Mouse (Mus musculus) embryonic facial prominence, embryonic 13.5 days (tissue): ENCODE data around the gene Zw10. TPM values are rescaled to one million over a fixed set of nuclear protein-coding genes. Genes with fewer than 3 reads are reported as not detected.

ENCODE experiments used
- ATAC-seq: fragments of 200-750 bp; cut with Nextera tagmentation; 2 replicates; pipeline ENCODE4 v1.8.0; 2017; ENCODE audit warnings: low read depth; ENCODE audit not compliant: insufficient number of reproducible peaks, insufficient read depth, low FRiP score, low TSS enrichment
- H3K27ac ChIP-seq: fragments of 300-500 bp; sonication (generic); 2 replicates; pipeline ENCODE4 v1.5.1; 2015; ENCODE audit warnings: moderate library complexity, mild to moderate bottlenecking, inconsistent platforms
- H3K27me3 ChIP-seq: fragments of 300-500 bp; sonication (generic); 2 replicates; pipeline ENCODE4 v1.6.1; 2015; ENCODE audit warnings: mild to moderate bottlenecking, inconsistent platforms
- H3K36me3 ChIP-seq: fragments of 300-500 bp; sonication (generic); 2 replicates; pipeline ENCODE4 v1.6.1; 2015; ENCODE audit warnings: mild to moderate bottlenecking, inconsistent platforms
- H3K4me1 ChIP-seq: fragments of 300-500 bp; sonication (generic); 2 replicates; pipeline ENCODE4 v1.6.1; 2015; ENCODE audit warnings: inconsistent platforms
- H3K4me2 ChIP-seq: fragments of 300-500 bp; sonication (generic); 2 replicates; pipeline ENCODE4 v1.6.1; 2015; ENCODE audit warnings: moderate library complexity, mild to moderate bottlenecking, inconsistent platforms
- H3K4me3 ChIP-seq: fragments of 300-500 bp; sonication (generic); 2 replicates; pipeline ENCODE4 v1.5.1; 2015; ENCODE audit warnings: mild to moderate bottlenecking, inconsistent platforms
- H3K9ac ChIP-seq: fragments of 300-500 bp; sonication (generic); 2 replicates; pipeline ENCODE4 v1.6.1; 2015; ENCODE audit warnings: mild to moderate bottlenecking, inconsistent platforms
- H3K9me3 ChIP-seq: fragments of 300-500 bp; sonication (generic); 2 replicates; pipeline ENCODE4 v1.6.1; 2016; ENCODE audit warnings: inconsistent platforms
- WGBS: fragments of 180-500 bp; shearing (Covaris S2); methylation state at CpG from one replicate; pipeline ENCODE4 v1.1.7; 2015; ENCODE audit warnings: mixed read lengths; 5-methylcytosine and 5-hydroxymethylcytosine counted together
- polyA plus RNA-seq: library from polyadenylated mRNA; unstranded; fragments of >200 nt; fragmentation: Nextera tagmentation; extraction: Ambion mirVana; gene quantifications from 2 replicates; pipeline ENCODE4 v1.2.1, GENCODE M21; 2015

Gene Zw10
- 46.7 and 47.0 TPM in 2 replicates for polyA plus RNA-seq

DNA sequence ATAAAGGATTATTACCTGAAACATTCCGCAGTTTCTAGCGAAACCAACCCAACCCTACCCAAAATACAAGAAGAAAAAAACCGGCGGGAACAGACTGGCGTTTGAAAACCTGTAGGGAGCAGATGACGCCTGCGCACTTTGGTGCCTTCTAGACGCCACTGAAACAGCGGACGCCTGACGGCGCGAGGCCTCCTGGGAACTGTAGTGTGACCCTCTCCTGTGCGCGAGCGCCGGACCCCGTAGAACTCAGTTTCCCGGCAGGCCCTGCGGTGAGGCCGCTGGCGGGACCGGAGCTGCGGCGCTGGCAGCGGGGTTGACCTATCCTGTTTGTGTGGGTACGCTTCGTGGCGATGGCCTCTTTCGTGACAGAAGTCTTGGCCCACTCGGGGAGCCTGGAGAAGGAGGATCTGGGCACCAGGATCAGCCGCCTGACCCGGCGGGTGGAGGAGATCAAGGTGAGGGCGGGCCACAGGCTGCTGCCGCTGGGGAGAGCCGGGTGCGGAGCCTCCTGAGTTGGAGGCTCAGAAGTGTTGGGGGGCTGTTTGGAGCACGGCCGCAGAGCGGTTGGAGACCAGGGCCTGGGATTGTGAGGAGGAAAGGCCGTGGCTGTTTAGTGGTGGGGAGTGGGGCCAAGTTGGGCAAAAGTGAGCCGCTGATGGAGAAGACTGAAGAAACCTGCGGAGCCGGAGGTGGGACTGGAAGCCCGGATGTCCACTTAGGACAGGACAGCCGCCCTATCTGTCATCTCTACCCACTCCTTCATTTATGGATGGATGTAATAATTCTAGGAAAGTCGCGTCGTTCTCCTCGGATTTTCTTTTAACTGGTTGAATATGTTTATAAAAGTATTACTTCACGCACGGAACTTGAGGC is at the start of gene Zw10:
Gene Zw10, plus strand, starts transcription at position 281 of the 873 bp plus-strand sequence.
- Histone ChIP-seq H3K27ac (peak within 1 kb of the TSS; percentile 80), H3K4me1 (peaks cover 9% of the 10 kb centered on the region), H3K4me2 (peak within 1 kb of the TSS; percentile 66), H3K36me3 (peaks cover 20% of the 10 kb centered on the region), H3K9me3 (no peaks in the 10 kb centered on the region), H3K27me3 (no peaks in the 10 kb centered on the region), H3K9ac (peak within 1 kb of the TSS; percentile 88), H3K4me3 (peak within 1 kb of the TSS; percentile 74)
- under 1% methylated on average over 53 of the region's 53 CpGs for WGBS
- peak; percentile 99 for ATAC-seq

DNA sequence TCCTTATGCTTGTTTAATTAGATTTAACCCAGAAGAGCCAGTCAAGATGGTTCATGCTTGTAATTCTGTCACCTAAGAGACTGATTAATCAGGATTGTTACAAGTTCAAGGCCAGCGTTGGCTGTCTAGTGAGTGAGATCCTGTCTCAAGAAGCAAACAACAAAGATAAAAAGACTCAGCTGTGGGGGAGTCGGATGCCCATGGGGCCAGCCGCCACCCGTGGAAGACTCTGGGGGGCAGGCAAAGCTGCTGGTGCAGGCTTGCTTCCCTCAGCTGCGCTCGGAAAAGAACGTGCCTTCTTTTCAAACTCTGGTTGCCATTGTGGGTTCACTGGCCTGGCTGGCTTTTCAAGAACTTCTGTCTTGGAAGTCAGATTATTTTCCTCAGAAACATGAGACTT is 39.6 kb upstream of the Zw10 start:
- Histone ChIP-seq H3K4me3 (no peak overlapping the region), H3K4me1 (no peaks in the 10 kb centered on the region), H3K9me3 (no peaks in the 10 kb centered on the region), H3K4me2 (no peak overlapping the region), H3K9ac (no peak overlapping the region), H3K27me3 (no peaks in the 10 kb centered on the region), H3K27ac (no peak overlapping the region), H3K36me3 (peaks cover 75% of the 10 kb centered on the region)
- 72% methylated on average over 7 of the region's 7 CpGs for WGBS
- ATAC-seq: no peak

DNA sequence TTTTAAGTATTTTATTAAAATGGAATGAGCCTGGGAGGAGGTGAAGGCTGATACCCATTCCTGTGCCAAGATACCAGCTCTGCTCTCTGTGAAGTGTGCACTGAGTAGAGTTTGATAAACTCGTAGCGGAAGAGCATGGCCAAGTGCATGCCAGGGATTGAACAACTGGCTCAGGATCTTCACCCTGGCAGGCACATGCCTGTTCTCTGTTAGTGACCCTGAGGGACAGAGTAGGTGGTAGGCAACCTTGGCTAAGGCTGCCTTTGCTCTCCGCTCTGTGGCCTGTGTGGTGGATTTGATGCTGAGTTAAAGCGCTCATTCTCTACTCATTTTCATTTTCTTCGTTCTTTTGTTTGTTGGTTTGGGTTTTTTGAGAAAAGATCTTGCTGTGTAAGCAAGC is 34.1 kb upstream of the Zw10 start:
- Histone ChIP-seq H3K9me3 (no peaks in the 10 kb centered on the region), H3K4me2 (no peak overlapping the region), H3K27ac (no peak overlapping the region), H3K4me1 (no peaks in the 10 kb centered on the region), H3K27me3 (no peaks in the 10 kb centered on the region), H3K36me3 (peaks cover 55% of the 10 kb centered on the region), H3K4me3 (no peak overlapping the region), H3K9ac (no peak overlapping the region)
- whole genome bisulfite sequencing: 95% methylated on average over 5 of the region's 5 CpGs
- no peak for ATAC-seq

DNA sequence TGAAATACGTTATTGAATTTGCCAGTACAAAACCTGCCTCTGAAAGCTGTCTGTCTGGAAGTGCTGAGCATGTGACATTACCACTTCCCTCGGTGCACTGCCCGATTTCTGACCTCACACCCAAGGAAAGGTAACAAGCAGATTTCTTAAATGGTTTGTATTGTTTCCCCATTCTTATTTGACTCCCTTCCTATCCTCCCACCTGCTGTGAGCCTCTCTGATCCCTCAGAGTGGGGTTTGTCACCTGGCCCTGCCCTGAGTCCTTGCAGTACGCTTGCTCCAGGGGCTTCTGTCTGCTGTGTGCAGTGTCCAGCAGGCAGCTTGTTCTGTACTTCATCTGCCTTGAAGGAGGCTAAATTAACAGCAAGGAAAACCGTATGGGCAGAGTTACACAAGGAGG is 31.5 kb upstream of the Zw10 start:
- no peaks in the 10 kb centered on the region for H3K4me1 ChIP-seq
- no peak for ATAC-seq
- H3K36me3 ChIP-seq: peaks cover 65% of the 10 kb centered on the region
- WGBS: 86% methylated on average over 5 of the region's 5 CpGs
- H3K27me3 ChIP-seq: no peaks in the 10 kb centered on the region
- no peak overlapping the region for H3K4me2 ChIP-seq
- H3K27ac ChIP-seq: no peak overlapping the region
- no peaks in the 10 kb centered on the region for H3K9me3 ChIP-seq
- no peak overlapping the region for H3K9ac ChIP-seq
- no peak overlapping the region for H3K4me3 ChIP-seq

DNA sequence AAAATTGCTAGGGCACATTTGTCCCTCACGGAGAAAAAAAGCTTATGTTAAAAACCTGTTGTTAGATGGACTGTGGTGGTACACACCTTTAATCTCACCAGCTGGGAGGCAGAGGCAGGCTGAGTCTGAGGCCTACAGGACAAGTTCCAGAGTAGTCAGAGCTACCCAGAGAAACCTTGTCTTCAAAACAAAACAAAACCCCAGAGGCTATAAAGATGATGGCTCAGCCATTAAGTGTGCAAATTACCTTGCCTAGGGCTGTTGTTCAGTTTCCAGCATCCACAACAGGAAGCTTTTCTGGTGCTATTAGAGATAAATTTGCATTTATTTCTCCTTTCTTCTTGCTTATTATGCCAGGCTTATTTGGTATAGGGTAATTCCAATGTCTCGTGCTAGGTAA is 30.9 kb upstream of the Zw10 start:
- Histone ChIP-seq H3K9ac (no peak overlapping the region), H3K27me3 (no peaks in the 10 kb centered on the region), H3K36me3 (peaks cover 65% of the 10 kb centered on the region), H3K4me1 (no peaks in the 10 kb centered on the region), H3K27ac (no peak overlapping the region), H3K4me2 (no peak overlapping the region), H3K4me3 (no peak overlapping the region), H3K9me3 (no peaks in the 10 kb centered on the region)
- WGBS: 92% methylated on average over 2 of the region's 2 CpGs
- ATAC-seq: no peak

DNA sequence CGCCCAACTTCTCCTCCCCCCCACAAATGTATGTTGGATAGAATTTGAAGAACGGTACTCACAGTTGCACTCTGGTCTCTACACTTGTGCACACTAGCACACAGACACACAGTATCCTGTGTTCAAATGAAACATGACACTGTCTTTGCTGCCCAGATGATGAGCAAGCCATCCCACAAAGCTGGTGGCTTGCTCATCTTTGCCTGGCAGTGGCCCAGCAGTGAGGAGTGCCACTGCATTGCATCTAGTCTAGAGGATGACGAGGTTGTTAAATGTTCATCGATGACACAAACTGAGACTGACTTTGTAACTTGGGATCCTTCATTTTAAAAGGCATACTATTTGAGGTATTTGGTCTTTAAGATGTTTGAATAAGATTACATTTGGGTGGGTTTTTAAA is 20.6 kb upstream of the Zw10 start:
- Histone ChIP-seq H3K27ac (no peak overlapping the region), H3K4me2 (no peak overlapping the region), H3K9ac (no peak overlapping the region), H3K9me3 (no peaks in the 10 kb centered on the region), H3K36me3 (peaks cover 87% of the 10 kb centered on the region), H3K27me3 (no peaks in the 10 kb centered on the region), H3K4me1 (no peaks in the 10 kb centered on the region), H3K4me3 (no peak overlapping the region)
- ATAC-seq: no peak
- 91% methylated on average over 4 of the region's 4 CpGs for WGBS

DNA sequence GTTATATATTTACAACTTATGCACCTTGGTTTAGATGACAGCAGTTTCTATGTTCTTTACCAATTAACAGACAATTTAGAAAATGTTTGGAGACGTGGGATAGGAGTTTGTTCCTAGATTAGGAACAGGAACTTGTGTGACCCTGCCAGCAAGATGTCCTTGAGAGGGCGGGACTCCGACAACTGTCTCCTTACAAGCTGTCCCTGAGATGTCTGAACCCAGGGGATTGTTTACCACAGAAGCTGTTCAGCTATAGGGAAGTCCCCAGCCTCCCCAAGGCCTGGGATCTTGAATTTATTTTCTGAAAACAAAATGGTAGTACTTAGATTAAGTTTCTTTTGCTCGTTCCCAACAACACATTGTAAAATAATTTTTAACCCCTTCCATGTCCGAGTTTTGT is 4.5 kb upstream of the Zw10 start:
- no peak for ATAC-seq
- Histone ChIP-seq H3K4me2 (no peak overlapping the region), H3K9me3 (no peaks in the 10 kb centered on the region), H3K9ac (no peak overlapping the region), H3K27ac (no peak overlapping the region), H3K27me3 (no peaks in the 10 kb centered on the region), H3K4me3 (no peak overlapping the region), H3K36me3 (no peaks in the 10 kb centered on the region), H3K4me1 (no peaks in the 10 kb centered on the region)
- WGBS: 68% methylated on average over 5 of the region's 5 CpGs

DNA sequence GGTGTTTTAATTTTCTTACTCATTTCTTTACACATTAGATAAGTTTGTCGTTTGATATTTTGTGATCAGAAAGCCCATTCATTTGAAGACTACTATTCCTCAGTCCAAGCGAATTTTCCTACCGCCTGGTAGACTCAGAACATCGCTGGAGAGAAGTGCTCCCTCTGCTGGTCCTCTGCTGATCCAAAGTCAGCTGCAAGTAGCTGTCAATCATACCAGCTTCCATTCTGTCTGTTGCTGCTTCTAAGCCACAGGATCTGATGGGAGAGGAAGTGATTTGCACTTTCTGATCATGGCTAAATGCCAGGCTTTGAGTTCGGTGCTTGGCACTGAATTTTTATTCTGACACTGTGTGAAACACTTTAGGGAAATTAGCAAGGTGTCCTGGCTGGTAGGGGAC is 4.1 kb upstream of the Zw10 start:
- Histone ChIP-seq H3K4me3 (no peak overlapping the region), H3K36me3 (no peaks in the 10 kb centered on the region), H3K9me3 (no peaks in the 10 kb centered on the region), H3K4me2 (no peak overlapping the region), H3K4me1 (peaks cover 3% of the 10 kb centered on the region), H3K27me3 (no peaks in the 10 kb centered on the region), H3K27ac (no peak overlapping the region), H3K9ac (no peak overlapping the region)
- 13% methylated on average over 5 of the region's 5 CpGs for WGBS
- no peak for ATAC-seq

DNA sequence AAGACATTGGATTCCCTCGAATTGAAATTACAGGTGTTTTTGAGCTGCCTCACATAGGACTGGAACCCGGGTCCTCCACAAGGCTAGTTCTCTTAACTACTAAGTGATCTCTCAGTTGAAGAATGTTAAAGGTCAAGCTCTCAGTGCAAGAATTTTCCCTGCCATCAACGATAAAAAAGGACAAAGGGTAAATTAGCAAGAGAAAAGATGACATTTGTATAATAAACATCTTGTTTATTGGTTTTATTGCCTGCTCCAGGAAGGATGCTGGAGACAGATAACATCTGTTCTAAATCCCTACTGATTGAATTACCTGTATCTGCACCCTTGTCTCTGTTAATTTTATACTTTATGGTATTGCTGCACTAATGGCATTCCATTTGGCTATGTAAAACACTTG is 1.4 kb upstream of the Zw10 start:
- Histone ChIP-seq H3K27ac (no peak overlapping the region), H3K4me3 (no peak overlapping the region), H3K9me3 (no peaks in the 10 kb centered on the region), H3K4me1 (peaks cover 9% of the 10 kb centered on the region), H3K9ac (no peak overlapping the region), H3K4me2 (no peak overlapping the region), H3K27me3 (no peaks in the 10 kb centered on the region), H3K36me3 (peaks cover 12% of the 10 kb centered on the region)
- ATAC-seq: no peak
- WGBS: 75% methylated on average over 3 of the region's 3 CpGs

DNA sequence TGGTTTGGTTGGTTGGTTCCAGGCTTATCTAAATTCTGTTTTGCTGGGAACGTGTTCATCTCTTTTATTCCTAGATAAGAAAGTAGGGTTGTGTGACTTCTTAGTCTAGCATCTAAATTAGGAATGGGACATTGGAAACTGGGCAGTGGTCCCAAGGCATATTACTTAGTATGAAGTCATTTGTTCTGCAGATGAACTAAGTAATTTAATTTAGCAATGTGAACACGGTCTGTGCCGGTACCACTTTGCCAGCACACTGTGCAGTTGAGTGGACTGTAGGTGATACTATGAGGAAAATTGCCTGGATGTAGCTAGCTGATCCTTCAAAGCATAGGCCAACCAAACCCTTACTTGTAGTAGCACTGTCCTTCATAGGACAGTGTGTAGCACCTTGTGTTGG is 21.4 kb downstream of the Zw10 start:
- 90% methylated on average over 3 of the region's 3 CpGs for WGBS
- H3K27ac ChIP-seq: no peak overlapping the region
- H3K4me1 ChIP-seq: no peaks in the 10 kb centered on the region
- H3K9ac ChIP-seq: no peak overlapping the region
- no peak for ATAC-seq
- no peaks in the 10 kb centered on the region for H3K27me3 ChIP-seq
- H3K4me2 ChIP-seq: no peak overlapping the region
- H3K9me3 ChIP-seq: no peaks in the 10 kb centered on the region
- H3K4me3 ChIP-seq: no peak overlapping the region
- peaks cover 80% of the 10 kb centered on the region for H3K36me3 ChIP-seq

DNA sequence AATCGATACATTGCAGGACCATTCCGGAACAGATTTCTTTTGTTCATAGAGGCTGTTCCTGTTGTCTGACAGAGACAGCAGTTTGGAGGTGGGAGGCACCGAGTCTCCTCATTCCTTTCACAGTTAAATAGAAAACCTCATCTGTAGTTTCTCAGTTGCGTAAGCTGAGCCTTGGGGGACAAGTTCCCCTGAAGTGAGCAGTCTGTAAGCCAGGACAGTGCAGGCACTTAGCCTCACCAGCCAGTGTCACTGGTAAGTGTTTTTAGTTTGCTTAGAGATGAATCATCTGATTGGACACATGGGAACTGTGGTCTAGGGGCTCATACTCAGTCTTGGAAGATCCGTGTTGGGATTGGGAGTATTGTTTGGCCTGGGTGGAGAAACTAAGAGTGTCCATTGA is 25.7 kb downstream of the Zw10 start, which contains the start of gene Tmprss5:
Gene Tmprss5, plus strand, starts transcription at position 154 of the 400 bp plus-strand sequence.
- no peak for ATAC-seq
- Histone ChIP-seq H3K4me1 (no peaks in the 10 kb centered on the region), H3K4me2 (no peak within 1 kb of the TSS), H3K36me3 (peaks cover 41% of the 10 kb centered on the region), H3K9ac (no peak within 1 kb of the TSS), H3K4me3 (no peak within 1 kb of the TSS), H3K27ac (peak within 1 kb of the TSS; percentile 60), H3K9me3 (no peaks in the 10 kb centered on the region), H3K27me3 (no peaks in the 10 kb centered on the region)
- 38% methylated on average over 5 of the region's 5 CpGs for WGBS

DNA sequence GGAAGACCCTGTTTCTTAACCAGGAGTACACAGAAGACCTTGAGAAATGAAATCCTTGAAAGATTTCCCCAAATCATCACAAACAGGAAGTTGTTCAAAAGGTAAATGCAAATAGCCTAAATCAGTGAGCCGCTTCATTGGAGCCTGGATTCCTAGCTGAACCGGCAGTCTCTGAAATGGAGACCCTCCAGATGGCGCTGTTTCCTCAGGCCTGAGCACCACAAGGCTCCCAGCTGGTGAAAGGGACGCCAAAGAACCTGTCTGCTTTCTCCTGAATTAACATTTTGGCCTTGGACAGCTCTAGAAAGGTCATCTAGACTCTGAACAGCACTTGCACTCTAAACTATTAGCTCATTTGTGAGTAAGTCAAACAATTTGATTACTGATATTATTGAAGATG is 26.1 kb downstream of the Zw10 start:
- Histone ChIP-seq H3K36me3 (peaks cover 38% of the 10 kb centered on the region), H3K4me1 (no peaks in the 10 kb centered on the region), H3K27ac (peak overlapping the region; percentile 60), H3K9me3 (no peaks in the 10 kb centered on the region), H3K4me3 (no peak overlapping the region), H3K27me3 (no peaks in the 10 kb centered on the region), H3K4me2 (no peak overlapping the region), H3K9ac (no peak overlapping the region)
- WGBS: 9% methylated on average over 4 of the region's 4 CpGs
- no peak for ATAC-seq
